Mouse (Mus musculus): ENCODE measurements at regions not wholly inside any gene's neighbourhood (a gene's known extent, or its start where the extent isn't known, plus 50 kb on each side); places are given as distances from the start of the nearest gene placed in this dataset.

- DNase-seq (ENCODE audit: extremely low read depth, insufficient read length, low spot score), result no peak
These were observed 674.2 kb downstream of the Rfpl4b start for GRCm38 (mm10) chr10:38147421-38147820.

- DNase-seq (ENCODE audit: extremely low read depth, insufficient read length, low spot score), result no peak
These were observed 682.4 kb downstream of the Rfpl4b start for GRCm38 (mm10) chr10:38139196-38139595.

GRCm38 (mm10) chr10:38121911-38122573 lies 699.5 kb downstream of the Rfpl4b start:
- no peak for DNase-seq (ENCODE audit: extremely low read depth, insufficient read length, low spot score)

GRCm38 (mm10) chr10:38118601-38119000 lies 703.0 kb downstream of the Rfpl4b start:
- no peak for DNase-seq (ENCODE audit: extremely low read depth, insufficient read length, low spot score)

- DNase-seq (ENCODE audit: extremely low read depth, insufficient read length, low spot score), result no peak
These were observed 705.1 kb downstream of the Rfpl4b start for GRCm38 (mm10) chr10:38116516-38116915.

GRCm38 (mm10) chr10:38114194-38114593 lies 707.4 kb downstream of the Rfpl4b start:
- DNase-seq (ENCODE audit: extremely low read depth, insufficient read length, low spot score), result no peak

- DNase-seq (ENCODE audit: extremely low read depth, insufficient read length, low spot score), result no peak
These were observed 713.0 kb downstream of the Rfpl4b start for GRCm38 (mm10) chr10:38108591-38108990.

- DNase-seq (ENCODE audit: extremely low read depth, insufficient read length, low spot score), result no peak
These were observed 718.0 kb downstream of the Rfpl4b start for GRCm38 (mm10) chr10:38103570-38103969.

- no peak for DNase-seq (ENCODE audit: extremely low read depth, insufficient read length, low spot score)
These were observed 743.1 kb downstream of the Rfpl4b start for GRCm38 (mm10) chr10:38078521-38078920.

- no peak for DNase-seq (ENCODE audit: extremely low read depth, insufficient read length, low spot score)
These were observed 749.2 kb downstream of the Rfpl4b start for GRCm38 (mm10) chr10:38072394-38072793.

- DNase-seq (ENCODE audit: extremely low read depth, insufficient read length, low spot score), result peak; percentile 66
These were observed 762.5 kb downstream of the Rfpl4b start for GRCm38 (mm10) chr10:38059050-38059449.

- no peak for DNase-seq (ENCODE audit: extremely low read depth, insufficient read length, low spot score)
These were observed 811.1 kb downstream of the Rfpl4b start for GRCm38 (mm10) chr10:38010452-38010851.

- no peak for DNase-seq (ENCODE audit: extremely low read depth, insufficient read length, low spot score)
These were observed 825.7 kb downstream of the Rfpl4b start for GRCm38 (mm10) chr10:37995691-37996445.

GRCm38 (mm10) chr10:37988297-37989263 lies 833.0 kb downstream of the Rfpl4b start:
- DNase-seq (ENCODE audit: extremely low read depth, insufficient read length, low spot score), result no peak

- no peak for DNase-seq (ENCODE audit: extremely low read depth, insufficient read length, low spot score)
These were observed 840.3 kb upstream of the Marcks start for GRCm38 (mm10) chr10:37978899-37979539.

- DNase-seq (ENCODE audit: extremely low read depth, insufficient read length, low spot score), result no peak
These were observed 821.3 kb upstream of the Marcks start for GRCm38 (mm10) chr10:37960051-37960450.

GRCm38 (mm10) chr10:37914780-37915179 lies 776.1 kb upstream of the Marcks start:
- no peak for DNase-seq (ENCODE audit: extremely low read depth, insufficient read length, low spot score)

GRCm38 (mm10) chr10:37911669-37912068 lies 772.9 kb upstream of the Marcks start:
- DNase-seq (ENCODE audit: extremely low read depth, insufficient read length, low spot score), result no peak

GRCm38 (mm10) chr10:37908276-37908675 lies 769.6 kb upstream of the Marcks start:
- no peak for DNase-seq (ENCODE audit: extremely low read depth, insufficient read length, low spot score)

GRCm38 (mm10) chr10:37907731-37908130 lies 769.0 kb upstream of the Marcks start:
- no peak for DNase-seq (ENCODE audit: extremely low read depth, insufficient read length, low spot score)

GRCm38 (mm10) chr10:37887961-37888360 lies 749.2 kb upstream of the Marcks start:
- DNase-seq (ENCODE audit: extremely low read depth, insufficient read length, low spot score), result no peak
